In the genomic region with DNA sequence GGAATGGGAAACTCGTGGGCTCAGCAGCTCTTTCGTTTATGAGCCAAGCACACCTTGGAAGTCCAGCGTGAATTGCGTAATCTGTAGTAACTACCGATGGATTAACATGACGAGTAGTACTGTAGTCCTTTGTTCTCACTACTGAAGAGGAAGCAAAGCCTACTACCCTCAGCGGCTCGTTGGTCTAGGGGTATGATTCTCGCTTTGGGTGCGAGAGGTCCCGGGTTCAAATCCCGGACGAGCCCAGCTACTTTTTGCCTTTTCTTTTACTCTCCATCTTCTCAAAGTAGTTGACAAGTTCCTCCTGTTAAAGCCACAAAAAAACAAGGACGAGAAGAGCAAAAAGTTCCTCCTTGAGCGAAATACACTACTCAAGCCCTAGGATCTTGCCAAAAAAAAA, we compare ENCODE assay signal across 8 mouse cellular contexts. TPM values are rescaled to one million over a fixed set of nuclear protein-coding genes. Genes with fewer than 3 reads are reported as not detected.
A peak's percentile ranks its signal among the peaks of the same experiment; 100 is the strongest.
DNase-seq lines count a peak whose midpoint lies in the region; ATAC-seq and TF ChIP-seq lines count a peak whose summit lies in the region.

No protein-coding gene starts in this region.

- H3K27me3 ChIP-seq in kidney, embryonic 14.5 days (ENCODE audit: control insufficient read depth, insufficient read depth, low read length), result no peaks in the 10 kb centered on the region
- H3K27me3 ChIP-seq in liver, adult 2 months (ENCODE audit: control insufficient read depth, insufficient read depth, low read length), result no peaks in the 10 kb centered on the region
- peaks cover 5% of the 10 kb centered on the region; the same call in 1 of the 2 replicates for H3K27me3 ChIP-seq in midbrain, postnatal 0 days (ENCODE audit: insufficient read depth, low read length)

- under 1% methylated on average over 15 of the region's 15 CpGs for WGBS in kidney, embryonic 14.5 days
- 9% methylated on average over 15 of the region's 15 CpGs for WGBS in liver, adult 2 months
- 3% methylated on average over 15 of the region's 15 CpGs for WGBS in midbrain, postnatal 0 days

- no peaks in the 10 kb centered on the region for H3K9me3 ChIP-seq in kidney, embryonic 14.5 days (ENCODE audit: control insufficient read depth, low read length)
- H3K9me3 ChIP-seq in midbrain, postnatal 0 days (ENCODE audit: low read length), result no peaks in the 10 kb centered on the region

- no peak overlapping the region for H3K27ac ChIP-seq in kidney, embryonic 14.5 days (ENCODE audit: low read depth, low read length)
- no peak overlapping the region for H3K27ac ChIP-seq in liver, adult 2 months (replicated peaks; ENCODE audit: insufficient read depth, low read depth, low read length)
- H3K27ac ChIP-seq in midbrain, postnatal 0 days (ENCODE audit: low read depth, low read length), result no peak overlapping the region

- TF ChIP-seq CTCF in liver, adult 2 months (IDR thresholded peaks at IDR 0.05; ENCODE audit: low read depth, low read length), result no peak
- TF ChIP-seq CTCF in midbrain, postnatal 0 days (IDR thresholded peaks at IDR 0.05), result no peak

- peak overlapping the region; percentile 68 for H3K4me2 ChIP-seq in kidney, embryonic 14.5 days (replicated peaks; ENCODE audit: low read depth, low read length)
- peak overlapping the region; percentile 75 for H3K4me2 ChIP-seq in midbrain, postnatal 0 days (ENCODE audit: low read depth, low read length, poor library complexity, severe bottlenecking)

- H3K79me2 ChIP-seq in liver, adult 2 months (ENCODE audit: control insufficient read depth, insufficient read depth, low read length), result no peaks in the 10 kb centered on the region

- peak overlapping the region; percentile 60 for H3K4me3 ChIP-seq in kidney, embryonic 14.5 days (ENCODE audit: low read length)
- H3K4me3 ChIP-seq in liver, adult 2 months (ENCODE audit: insufficient read depth, low read depth, low read length), result no peak overlapping the region
- peak overlapping the region; percentile 48 for H3K4me3 ChIP-seq in midbrain, postnatal 0 days (ENCODE audit: low read depth, low read length)

- no peaks in the 10 kb centered on the region for H3K36me3 ChIP-seq in kidney, embryonic 14.5 days (ENCODE audit: control insufficient read depth, insufficient read depth, low read length)
- no peaks in the 10 kb centered on the region for H3K36me3 ChIP-seq in liver, adult 2 months (ENCODE audit: control insufficient read depth, insufficient read depth, low read length)
- no peaks in the 10 kb centered on the region for H3K36me3 ChIP-seq in midbrain, postnatal 0 days (ENCODE audit: insufficient read depth, low read length)

- DNase-seq in testis, postnatal 10 days (ENCODE audit: low spot score), result peak; percentile 57
- no peak for DNase-seq in testis, postnatal 14 days (ENCODE audit: low spot score)
- DNase-seq in embryo, embryonic 10.5 days (ENCODE audit: low spot score), result peak; percentile 94
- DNase-seq in heart, adult 8-10 months (ENCODE audit: low spot score), result peak; percentile 75
- peak; percentile 79 for DNase-seq in liver, adult 2 months (ENCODE audit: extremely low read depth, low read depth, low spot score)
- DNase-seq in midbrain, postnatal 0 days (ENCODE audit: low spot score), result peak; percentile 61
- peak; percentile 81 to 91 for DNase-seq in spleen, postnatal 4 days (ENCODE audit: low spot score in 2 of 2)

- H3K9ac ChIP-seq in kidney, embryonic 14.5 days (ENCODE audit: low read depth, low read length), result no peak overlapping the region
- H3K9ac ChIP-seq in liver, adult 2 months (ENCODE audit: low read depth, low read length), result no peak overlapping the region
- no peak overlapping the region for H3K9ac ChIP-seq in midbrain, postnatal 0 days (replicated peaks; ENCODE audit: low read length, poor library complexity, severe bottlenecking)

- TF ChIP-seq POLR2A in liver, adult 2 months (IDR thresholded peaks at IDR 0.05; ENCODE audit: extremely low read depth, insufficient read depth, low read length), result no peak

- peak; percentile 37 for ATAC-seq in kidney, embryonic 14.5 days (ENCODE audit: low FRiP score, low TSS enrichment)
- ATAC-seq in midbrain, postnatal 0 days (ENCODE audit: low FRiP score), result no peak

- H3K4me1 ChIP-seq in kidney, embryonic 14.5 days (ENCODE audit: control insufficient read depth, insufficient read depth, low read length), result no peaks in the 10 kb centered on the region
- peaks cover 8% of the 10 kb centered on the region for H3K4me1 ChIP-seq in liver, adult 2 months (ENCODE audit: control insufficient read depth, insufficient read depth, low read length)
- H3K4me1 ChIP-seq in midbrain, postnatal 0 days (ENCODE audit: insufficient read depth, low read length), result 0 out of 2 replicates have a peak, but pooled peaks cover 5% of the 10 kb centered on the region

RNA-seq across cellular contexts. Expression of a gene that starts 17.7 kb away (rescaled TPM):
- 10 to 100 TPM; 40.6 to 52.9 (median 50.9) TPM for total RNA-seq in heart, adult 8-10 months (2022)
- polyA plus RNA-seq in kidney, embryonic 14.5 days (2014; fragmentation: Nextera tagmentation; extraction: Ambion mirVana), result 51.4 and 61.6 TPM in 2 replicates
- 22.1 and 23.8 TPM in 2 replicates for total RNA-seq in liver, adult 2 months (2014; rRNA removed)
- polyA plus RNA-seq in liver, adult 2 months (2012; rRNA removed), result 13.8 and 14.0 TPM in 2 replicates
- total RNA-seq in midbrain, postnatal 0 days (2014; rRNA removed), result 38.7 and 45.6 TPM in 2 replicates
- 22.2 and 26.1 TPM in 2 replicates for polyA plus RNA-seq in midbrain, postnatal 0 days (2015; fragmentation: Nextera tagmentation; extraction: Ambion mirVana)

RNA-seq across cellular contexts. Expression of a gene that starts 38.4 kb away (rescaled TPM):
- under 1 TPM; 0.22 to 0.37 (median 0.26) TPM for total RNA-seq in heart, adult 8-10 months (2022)
- 1.3 and 1.6 TPM in 2 replicates for polyA plus RNA-seq in kidney, embryonic 14.5 days (2014; fragmentation: Nextera tagmentation; extraction: Ambion mirVana)
- total RNA-seq in liver, adult 2 months (2014; rRNA removed), result 2.8 TPM in 1 of 2 replicates, not detected in the other
- polyA plus RNA-seq in liver, adult 2 months (2012; rRNA removed), result 0.10 TPM in 1 of 2 replicates, not detected in the other
- 0.49 TPM in 1 of 2 replicates, not detected in the other for total RNA-seq in midbrain, postnatal 0 days (2014; rRNA removed)
- 0.40 and 0.49 TPM in 2 replicates for polyA plus RNA-seq in midbrain, postnatal 0 days (2015; fragmentation: Nextera tagmentation; extraction: Ambion mirVana)

RNA-seq across cellular contexts. Expression of a gene that starts 50.6 kb away (rescaled TPM):
- 1,000 to 10,000 TPM; 1,660 to 1,731 (median 1,722) TPM for total RNA-seq in heart, adult 8-10 months (2022)
- 711 and 870 TPM in 2 replicates for polyA plus RNA-seq in kidney, embryonic 14.5 days (2014; fragmentation: Nextera tagmentation; extraction: Ambion mirVana)
- 104 and 139 TPM in 2 replicates for total RNA-seq in liver, adult 2 months (2014; rRNA removed)
- 179 and 231 TPM in 2 replicates for polyA plus RNA-seq in liver, adult 2 months (2012; rRNA removed)
- 31.5 and 36.4 TPM in 2 replicates for total RNA-seq in midbrain, postnatal 0 days (2014; rRNA removed)
- 961 and 994 TPM in 2 replicates for polyA plus RNA-seq in midbrain, postnatal 0 days (2015; fragmentation: Nextera tagmentation; extraction: Ambion mirVana)

RNA-seq across cellular contexts. Expression of a gene that starts 56.8 kb away (rescaled TPM):
- 10 to 100 TPM; 44.6 to 56.5 (median 48.1) TPM for total RNA-seq in heart, adult 8-10 months (2022)
- polyA plus RNA-seq in kidney, embryonic 14.5 days (2014; fragmentation: Nextera tagmentation; extraction: Ambion mirVana), result 40.0 and 57.1 TPM in 2 replicates
- 14.8 TPM in 2 replicates for total RNA-seq in liver, adult 2 months (2014; rRNA removed)
- polyA plus RNA-seq in liver, adult 2 months (2012; rRNA removed), result 1.8 and 2.0 TPM in 2 replicates
- 19.5 and 33.8 TPM in 2 replicates for total RNA-seq in midbrain, postnatal 0 days (2014; rRNA removed)
- 26.4 and 29.7 TPM in 2 replicates for polyA plus RNA-seq in midbrain, postnatal 0 days (2015; fragmentation: Nextera tagmentation; extraction: Ambion mirVana)

Comparison
In these comparisons a context has a peak if more than half of its experiments do, and no peak if none do; other contexts are left out.
1. RNA of a gene that starts 50.6 kb away (total RNA-seq): 1,660 to 1,731 TPM in heart, adult 8-10 months; 104 to 139 TPM in liver, adult 2 months and 31.5 to 36.4 TPM in midbrain, postnatal 0 days; every median in the first group is over 10 times any median in the second.